Mouse (Mus musculus) stomach, embryonic 14.5 days (tissue): ENCODE results near the gene Pfkp. TPM values are rescaled to one million over a fixed set of nuclear protein-coding genes. Genes with fewer than 3 reads are reported as not detected.

Experiments
- ATAC-seq: fragments of 200-750 bp; cut with Nextera tagmentation; 2 replicates; pipeline ENCODE4 v1.8.0; 2017; ENCODE audit warnings: low read depth, moderate TSS enrichment; ENCODE audit not compliant: insufficient number of reproducible peaks, insufficient read depth, low FRiP score
- H3K27ac ChIP-seq: fragments of 300-500 bp; sonication (generic); 2 replicates; pipeline ENCODE4 v1.5.1; 2014; ENCODE audit warnings: mild to moderate bottlenecking, low read length, moderate library complexity, mixed read lengths
- H3K27me3 ChIP-seq: fragments of 300-500 bp; sonication (generic); 2 replicates; pipeline ENCODE4 v1.6.1; 2014; ENCODE audit warnings: low read length, control low read depth, mixed read lengths; ENCODE audit not compliant: control insufficient read depth, insufficient read depth
- H3K36me3 ChIP-seq: fragments of 300-500 bp; sonication (generic); 2 replicates; pipeline ENCODE4 v1.6.1; 2014; ENCODE audit warnings: mild to moderate bottlenecking, control low read depth, low read length, moderate library complexity, mixed read lengths; ENCODE audit not compliant: control insufficient read depth, insufficient read depth
- H3K4me1 ChIP-seq: fragments of 300-500 bp; sonication (generic); 2 replicates; pipeline ENCODE4 v1.6.1; 2014; ENCODE audit warnings: low read length, control low read depth, mixed read lengths; ENCODE audit not compliant: control insufficient read depth, insufficient read depth
- H3K4me2 ChIP-seq: fragments of 300-500 bp; sonication (generic); replicated peaks from 2 replicates; pipeline ENCODE4 v1.6.1; 2014; ENCODE audit warnings: low read depth, low read length, control low read depth
- H3K4me3 ChIP-seq: fragments of 300-500 bp; sonication (generic); 2 replicates; pipeline ENCODE4 v1.5.1; 2014; ENCODE audit warnings: low read depth, low read length, control low read depth
- H3K9ac ChIP-seq: fragments of 300-500 bp; sonication (generic); replicated peaks from 2 replicates; pipeline ENCODE4 v1.6.1; 2014; ENCODE audit warnings: low read depth, mild to moderate bottlenecking, control low read depth, low read length, moderate library complexity, mixed read lengths
- H3K9me3 ChIP-seq: fragments of 300-500 bp; sonication (generic); 2 replicates; pipeline ENCODE4 v1.6.1; 2016; ENCODE audit warnings: low read depth, low read length, control low read depth; ENCODE audit not compliant: control insufficient read depth
- WGBS: fragments of 180-500 bp; shearing (Covaris S2); extraction: QIAGEN DNeasy Blood & Tissue Kit; methylation state at CpG from one replicate; pipeline ENCODE4 v1.1.7; 2014; 5-methylcytosine and 5-hydroxymethylcytosine counted together
- polyA plus RNA-seq: library from polyadenylated mRNA; unstranded; fragments of >200 nt; fragmentation: Nextera tagmentation; extraction: Ambion mirVana; gene quantifications from 2 replicates; pipeline ENCODE4 v1.2.1, GENCODE M21; 2014

The Pfkp gene
- polyA plus RNA-seq, 1 experiment from 2014 or later, result 26.5 TPM

GRCm38 (mm10) chr13:6657300-6657699 is 8.7 kb upstream of the Pfkp start:
- H3K36me3 ChIP-seq, result no peaks in the 10 kb centered on the region
- no peak overlapping the region for H3K27ac ChIP-seq
- H3K4me3 ChIP-seq, result no peak overlapping the region
- no peaks in the 10 kb centered on the region for H3K27me3 ChIP-seq
- H3K4me2 ChIP-seq, result no peak overlapping the region
- WGBS, result 84% methylated on average over 2 of the region's 2 CpGs
- no peaks in the 10 kb centered on the region for H3K4me1 ChIP-seq
- no peaks in the 10 kb centered on the region for H3K9me3 ChIP-seq
- no peak overlapping the region for H3K9ac ChIP-seq
- ATAC-seq, result no peak

- ATAC-seq, result no peak
- WGBS, result 71% methylated on average over 3 of the region's 3 CpGs
- Histone ChIP-seq H3K9me3 (no peaks in the 10 kb centered on the region), H3K4me1 (peaks cover 7% of the 10 kb centered on the region; the same call in 1 of the 2 replicates), H3K4me3 (no peak overlapping the region), H3K27me3 (no peaks in the 10 kb centered on the region), H3K4me2 (no peak overlapping the region), H3K9ac (no peak overlapping the region), H3K27ac (no peak overlapping the region), H3K36me3 (no peaks in the 10 kb centered on the region)
Observed at GRCm38 (mm10) chr13:6649542-6649941, 965 bp upstream of the Pfkp start.

GRCm38 (mm10) chr13:6647992-6648668 is 447 bp downstream of the Pfkp start:
- Histone ChIP-seq H3K27me3 (no peaks in the 10 kb centered on the region), H3K9me3 (no peaks in the 10 kb centered on the region), H3K4me2 (peak overlapping the region; percentile 99), H3K27ac (no peak overlapping the region), H3K36me3 (no peaks in the 10 kb centered on the region), H3K4me1 (peaks cover 7% of the 10 kb centered on the region; the same call in 1 of the 2 replicates), H3K9ac (peak overlapping the region; percentile 30; the same call in 1 of the 2 replicates), H3K4me3 (peak overlapping the region; percentile 44)
- ATAC-seq, result 0 out of 2 replicates have a peak, but pooled peaks have one; percentile 19
- under 1% methylated on average over 28 of the region's 28 CpGs for WGBS

- Histone ChIP-seq H3K9ac (peak overlapping the region; percentile 30; the same call in 1 of the 2 replicates), H3K36me3 (no peaks in the 10 kb centered on the region), H3K27ac (no peak overlapping the region), H3K4me2 (peak overlapping the region; percentile 99), H3K4me3 (peak overlapping the region; percentile 44), H3K4me1 (peaks cover 7% of the 10 kb centered on the region; the same call in 1 of the 2 replicates), H3K27me3 (no peaks in the 10 kb centered on the region), H3K9me3 (no peaks in the 10 kb centered on the region)
- peak; percentile 56 for ATAC-seq
- under 1% methylated on average over 39 of the region's 39 CpGs for WGBS
Observed at GRCm38 (mm10) chr13:6647067-6647991, 1.2 kb downstream of the Pfkp start.

DNA sequence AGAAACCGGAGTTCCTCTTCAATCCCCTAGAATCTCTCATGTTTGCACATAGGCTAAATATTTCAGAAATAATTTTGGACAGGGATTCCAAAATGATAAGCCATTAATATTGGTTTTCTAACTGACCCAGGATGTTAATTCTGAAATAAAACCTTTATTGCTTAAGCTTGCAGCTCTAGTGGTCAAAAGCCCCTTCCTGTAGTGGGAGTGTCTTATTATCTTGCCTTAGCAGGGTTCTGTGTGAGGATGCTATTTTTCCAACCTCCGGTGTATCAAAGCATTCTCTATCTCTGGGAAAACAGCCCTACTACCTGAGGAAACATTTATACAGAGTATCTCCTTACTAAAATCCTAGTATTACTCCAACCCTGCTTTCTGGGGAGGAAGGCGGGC is 1.9 kb downstream of the Pfkp start:
- Histone ChIP-seq H3K9ac (peak overlapping the region; percentile 30; the same call in 1 of the 2 replicates), H3K36me3 (no peaks in the 10 kb centered on the region), H3K4me2 (peak overlapping the region; percentile 99), H3K27me3 (no peaks in the 10 kb centered on the region), H3K27ac (no peak overlapping the region), H3K4me1 (peaks cover 7% of the 10 kb centered on the region; the same call in 1 of the 2 replicates), H3K4me3 (peak overlapping the region; percentile 44), H3K9me3 (no peaks in the 10 kb centered on the region)
- no peak for ATAC-seq
- 52% methylated on average over 3 of the region's 3 CpGs for WGBS

GRCm38 (mm10) chr13:6646266-6646665 is 2.3 kb downstream of the Pfkp start:
- H3K4me2 ChIP-seq, result no peak overlapping the region
- WGBS, result 65% methylated on average over 2 of the region's 2 CpGs
- H3K36me3 ChIP-seq, result no peaks in the 10 kb centered on the region

GRCm38 (mm10) chr13:6643968-6644367 is 4.6 kb downstream of the Pfkp start:
- no peak overlapping the region for H3K9ac ChIP-seq
- 67% methylated on average over 5 of the region's 5 CpGs for WGBS
- H3K9me3 ChIP-seq, result no peaks in the 10 kb centered on the region
- H3K4me2 ChIP-seq, result no peak overlapping the region
- H3K27ac ChIP-seq, result no peak overlapping the region
- ATAC-seq, result no peak
- no peak overlapping the region for H3K4me3 ChIP-seq
- peaks cover 7% of the 10 kb centered on the region; the same call in 1 of the 2 replicates for H3K4me1 ChIP-seq
- no peaks in the 10 kb centered on the region for H3K27me3 ChIP-seq
- H3K36me3 ChIP-seq, result no peaks in the 10 kb centered on the region

More at GRCm38 (mm10) chr13:6646266-6646665, 2.3 kb downstream of the Pfkp start:
- no peaks in the 10 kb centered on the region for H3K9me3 ChIP-seq
- H3K27me3 ChIP-seq, result no peaks in the 10 kb centered on the region
- ATAC-seq, result no peak
- H3K27ac ChIP-seq, result no peak overlapping the region
- peaks cover 7% of the 10 kb centered on the region; the same call in 1 of the 2 replicates for H3K4me1 ChIP-seq
- H3K4me3 ChIP-seq, result no peak overlapping the region
- no peak overlapping the region for H3K9ac ChIP-seq

DNA sequence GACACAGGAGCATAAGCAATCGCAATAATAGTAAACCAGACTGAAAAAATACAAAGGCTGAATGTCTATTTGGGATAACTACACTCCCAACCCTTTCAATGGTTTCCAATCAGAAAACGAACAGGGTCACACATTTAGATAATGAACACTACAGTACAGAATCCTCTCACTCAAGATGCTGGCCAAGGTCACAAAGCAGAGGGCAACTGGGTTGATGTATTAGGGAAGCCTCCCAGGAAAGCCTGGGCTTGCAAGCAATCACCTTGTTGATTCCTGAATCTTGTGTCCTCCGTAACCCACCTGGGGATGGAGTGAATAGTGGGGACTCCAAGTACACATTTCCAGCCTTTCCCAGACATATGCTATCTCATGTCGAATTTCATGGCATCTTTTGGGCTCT is 5.6 kb downstream of the Pfkp start:
- ATAC-seq, result no peak
- Histone ChIP-seq H3K4me3 (no peak overlapping the region), H3K9ac (no peak overlapping the region), H3K4me1 (peaks cover 7% of the 10 kb centered on the region; the same call in 1 of the 2 replicates), H3K9me3 (no peaks in the 10 kb centered on the region), H3K27ac (no peak overlapping the region), H3K4me2 (no peak overlapping the region), H3K36me3 (no peaks in the 10 kb centered on the region), H3K27me3 (no peaks in the 10 kb centered on the region)
- WGBS, result 88% methylated on average over 4 of the region's 4 CpGs
